Mouse (Mus musculus) E14TG2a.4 (cell line): ENCODE results near the gene Cxxc4.

Experiments
- CTCF ChIP-seq: conservative IDR thresholded peaks from 2 replicates; pipeline ENCODE4 v1.5.1; 2014; ENCODE audit warnings: low read length
- NANOG ChIP-seq: IDR thresholded peaks from 2 replicates; pipeline ENCODE4 v1.6.1; 2014; ENCODE audit warnings: borderline replicate concordance, low read length, mixed read lengths
- POU5F1 ChIP-seq: IDR thresholded peaks from 2 replicates; pipeline ENCODE4 v1.6.1; 2014; ENCODE audit warnings: low read length, borderline replicate concordance

- TF ChIP-seq CTCF: no peak
- no peak for TF ChIP-seq NANOG
- TF ChIP-seq POU5F1: no peak
These were observed 15.3 kb upstream of the Cxxc4 start for GRCm38 (mm10) chr3:134221002-134221401.
